Mouse (Mus musculus) forebrain, embryonic 14.5 days (tissue): ENCODE data around the gene Zpr1. TPM values are rescaled to one million over a fixed set of nuclear protein-coding genes. Genes with fewer than 3 reads are reported as not detected.

Experiments used
- ATAC-seq: fragments of 200-750 bp; cut with Nextera tagmentation; 2 replicates; pipeline ENCODE4 v1.8.0; 2017; ENCODE audit warnings: mild to moderate bottlenecking, moderate library complexity
- DNase-seq: peaks from one replicate; pipeline ENCODE4 v3.0.0-alpha.2; 2015; ENCODE audit warnings: low spot score
- H3K27ac ChIP-seq: fragments of 300-500 bp; sonication (generic); 2 replicates; pipeline ENCODE4 v1.5.1; 2014; ENCODE audit warnings: low read depth, mild to moderate bottlenecking, control low read depth, low read length, moderate library complexity
- H3K27me3 ChIP-seq: fragments of 300-500 bp; sonication (generic); replicated peaks from 2 replicates; pipeline ENCODE4 v1.6.1; 2014; ENCODE audit warnings: low read length, control low read depth, mixed read lengths; ENCODE audit not compliant: control insufficient read depth, insufficient read depth
- H3K36me3 ChIP-seq: fragments of 300-500 bp; sonication (generic); 2 replicates; pipeline ENCODE4 v1.6.1; 2014; ENCODE audit warnings: low read length, control low read depth; ENCODE audit not compliant: control insufficient read depth, insufficient read depth
- H3K4me1 ChIP-seq: fragments of 300-500 bp; sonication (generic); 2 replicates; pipeline ENCODE4 v1.6.1; 2014; ENCODE audit warnings: antibody characterized with exemption, low read length, control low read depth; ENCODE audit not compliant: control insufficient read depth, insufficient read depth
- H3K4me2 ChIP-seq: fragments of 300-500 bp; sonication (generic); 2 replicates; pipeline ENCODE4 v1.6.1; 2014; ENCODE audit warnings: mild to moderate bottlenecking, control low read depth, low read length
- H3K4me3 ChIP-seq: fragments of 300-500 bp; sonication (generic); 2 replicates; pipeline ENCODE4 v1.5.1; 2014; ENCODE audit warnings: low read depth, low read length, control low read depth
- H3K9ac ChIP-seq: fragments of 300-500 bp; sonication (generic); 2 replicates; pipeline ENCODE4 v1.6.1; 2014; ENCODE audit warnings: mild to moderate bottlenecking, low read length, control low read depth, moderate library complexity
- H3K9me3 ChIP-seq: fragments of 300-500 bp; sonication (generic); replicated peaks from 2 replicates; pipeline ENCODE4 v1.6.1; 2016; ENCODE audit warnings: low read length, control low read depth, mixed read lengths; ENCODE audit not compliant: control insufficient read depth
- WGBS: fragments of 180-500 bp; shearing (Covaris S2); extraction: QIAGEN DNeasy Blood & Tissue Kit; methylation state at CpG from one replicate; pipeline ENCODE4 v1.1.7; 2014; 5-methylcytosine and 5-hydroxymethylcytosine counted together
- polyA plus RNA-seq: library from polyadenylated mRNA; unstranded; fragments of >200 nt; fragmentation: Nextera tagmentation; extraction: Ambion mirVana; gene quantifications from 2 replicates; pipeline ENCODE4 v1.2.1, GENCODE M21; 2014

Gene Zpr1
- polyA plus RNA-seq, result 68.8 and 70.1 TPM in 2 replicates

DNA sequence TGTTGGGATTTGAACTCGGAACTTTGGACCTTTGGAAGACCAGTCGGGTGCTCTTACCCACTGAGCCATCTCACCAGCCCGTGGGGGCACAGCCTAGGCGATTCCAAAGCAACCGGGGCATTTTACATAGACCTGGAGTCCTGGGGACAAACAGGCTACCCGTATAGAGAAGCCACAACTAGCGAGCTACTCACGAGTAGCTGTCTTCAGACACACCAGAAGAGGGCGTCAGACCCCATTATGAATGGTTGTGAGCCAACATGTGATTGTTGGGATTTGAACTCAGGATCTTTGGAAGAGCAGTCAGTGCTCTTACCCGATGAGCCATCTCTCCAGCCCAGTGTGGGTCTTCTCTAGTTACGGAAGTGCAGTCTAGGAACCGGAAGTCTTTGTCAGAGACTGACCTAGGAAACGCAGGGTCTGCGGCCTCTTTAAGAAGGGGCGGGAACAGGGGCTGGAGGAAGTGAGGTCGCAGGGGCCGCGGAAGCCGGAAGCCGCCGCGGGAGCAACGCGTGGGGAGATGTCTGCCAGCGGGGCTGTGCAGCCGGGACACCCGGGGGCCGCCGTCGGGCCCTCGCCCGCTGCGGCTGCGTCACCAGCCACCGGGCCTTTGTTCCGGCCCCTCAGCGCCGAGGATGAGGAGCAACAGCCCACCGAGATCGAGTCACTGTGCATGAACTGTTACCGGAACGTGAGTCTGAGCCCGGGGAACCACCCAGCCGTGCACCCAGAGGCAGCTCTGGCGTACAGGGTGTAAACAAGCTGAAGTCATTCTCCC, at the start of gene Zpr1:
TSS of gene Zpr1 (plus strand) at position 388 of the 778 bp plus-strand sequence.
- Histone ChIP-seq H3K27ac (peak within 1 kb of the TSS; percentile 58), H3K36me3 (peaks cover 37% of the 10 kb centered on the region), H3K4me3 (peak within 1 kb of the TSS; percentile 86), H3K4me1 (peaks cover 6% of the 10 kb centered on the region; the same call in 1 of the 2 replicates), H3K27me3 (peaks cover 5% of the 10 kb centered on the region; the same call in 1 of the 2 replicates), H3K9me3 (no peaks in the 10 kb centered on the region), H3K4me2 (peak within 1 kb of the TSS; percentile 92), H3K9ac (peak within 1 kb of the TSS; percentile 70)
- ATAC-seq, result peak; percentile 95
- WGBS, result 5% methylated on average over 43 of the region's 45 CpGs
- DNase-seq, result peak; percentile 95

DNA sequence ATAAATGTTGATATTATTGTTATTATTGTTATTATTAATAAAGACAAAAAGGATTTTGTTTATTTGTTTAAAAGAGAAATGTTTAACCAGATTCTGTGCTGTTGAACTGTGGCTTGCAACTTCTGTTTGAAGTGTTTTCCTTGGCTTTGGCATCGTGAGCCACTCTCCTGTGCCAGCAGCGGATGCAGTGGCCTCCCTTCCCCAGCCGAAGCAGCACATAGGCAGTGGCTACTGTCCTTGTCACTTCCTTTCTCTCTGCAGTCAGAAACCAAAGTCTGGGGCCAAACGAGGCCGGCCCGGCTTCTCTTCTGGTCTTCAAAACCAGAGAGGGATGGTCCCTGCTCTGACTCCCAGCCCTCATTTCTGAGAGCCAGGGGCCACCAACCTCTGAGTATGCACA, 49.8 kb upstream of the Zpr1 start:
- Histone ChIP-seq H3K4me3 (no peak overlapping the region), H3K9ac (no peak overlapping the region), H3K9me3 (no peaks in the 10 kb centered on the region), H3K27ac (no peak overlapping the region), H3K4me2 (no peak overlapping the region), H3K4me1 (no peaks in the 10 kb centered on the region), H3K36me3 (peaks cover 26% of the 10 kb centered on the region), H3K27me3 (no peaks in the 10 kb centered on the region)
- DNase-seq (no peak), ATAC-seq (no peak)
- 80% methylated on average over 6 of the region's 6 CpGs for WGBS

DNA sequence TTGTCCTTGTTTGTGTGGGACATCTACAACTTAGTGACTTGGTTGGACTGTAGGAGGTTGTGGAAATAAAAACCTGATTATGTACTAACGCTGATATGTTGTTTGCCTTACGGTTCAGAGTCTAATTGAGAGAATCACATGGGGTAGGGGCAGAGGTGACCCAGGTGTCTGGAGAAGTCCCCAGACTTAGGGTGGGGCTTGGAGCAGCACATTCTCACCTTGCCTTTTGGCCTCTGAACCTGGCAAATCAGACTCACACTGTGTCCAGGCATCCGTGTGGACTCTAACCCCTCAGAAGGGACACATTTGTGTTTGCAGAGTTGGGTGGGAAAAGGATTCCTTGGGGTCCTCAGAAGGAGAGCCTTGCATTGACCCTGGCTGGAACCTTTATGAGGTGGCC, 48.8 kb upstream of the Zpr1 start:
- H3K36me3 ChIP-seq, result peaks cover 26% of the 10 kb centered on the region
- DNase-seq (no peak), ATAC-seq (no peak)
- H3K27ac ChIP-seq, result no peak overlapping the region
- no peak overlapping the region for H3K9ac ChIP-seq
- no peaks in the 10 kb centered on the region for H3K27me3 ChIP-seq
- no peaks in the 10 kb centered on the region for H3K9me3 ChIP-seq
- H3K4me3 ChIP-seq, result no peak overlapping the region
- WGBS, result 87% methylated on average over 3 of the region's 3 CpGs
- H3K4me2 ChIP-seq, result no peak overlapping the region
- H3K4me1 ChIP-seq, result no peaks in the 10 kb centered on the region

DNA sequence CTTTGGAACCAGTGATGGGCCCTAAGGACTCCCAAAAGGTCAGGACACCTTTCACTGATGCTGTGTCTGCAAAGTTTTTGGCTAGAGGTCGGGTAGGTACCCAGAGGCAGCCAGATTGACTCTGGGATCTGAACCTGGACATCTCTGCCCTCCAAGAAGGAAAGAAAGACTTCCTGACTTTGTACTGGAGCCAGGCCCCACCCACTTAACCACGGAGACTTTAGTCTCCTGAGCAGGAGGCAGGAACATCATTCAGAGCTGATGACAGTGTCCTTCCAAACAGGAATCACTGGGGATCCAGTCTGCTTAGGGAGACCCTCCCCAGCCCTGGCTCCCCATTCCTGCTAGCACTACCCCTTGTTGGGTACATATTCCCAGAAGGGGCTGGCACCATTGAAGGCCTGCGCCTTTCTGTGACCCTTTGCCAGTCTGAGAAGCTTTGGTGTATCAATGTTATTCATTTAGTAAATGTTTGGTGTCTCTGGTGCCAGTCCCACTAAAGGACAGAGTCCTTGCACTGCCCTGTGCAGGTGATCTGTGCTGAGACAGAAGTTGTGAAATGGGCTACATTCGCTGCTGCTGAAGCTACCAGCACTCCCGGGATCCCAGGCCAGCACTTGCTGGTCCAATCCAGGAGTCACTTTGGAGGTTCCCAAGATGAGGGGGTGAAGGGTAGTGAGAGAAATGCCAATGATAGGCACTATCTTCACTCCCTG, 47.8 kb upstream of the Zpr1 start:
- H3K27me3 ChIP-seq, result no peaks in the 10 kb centered on the region
- H3K27ac ChIP-seq, result no peak overlapping the region
- peaks cover 24% of the 10 kb centered on the region for H3K36me3 ChIP-seq
- ATAC-seq (no peak), DNase-seq (no peak)
- 68% methylated on average over 5 of the region's 5 CpGs for WGBS
- H3K4me3 ChIP-seq, result no peak overlapping the region
- H3K4me1 ChIP-seq, result peaks cover 5% of the 10 kb centered on the region; the same call in 1 of the 2 replicates
- H3K9ac ChIP-seq, result no peak overlapping the region
- H3K9me3 ChIP-seq, result no peaks in the 10 kb centered on the region
- H3K4me2 ChIP-seq, result no peak overlapping the region

DNA sequence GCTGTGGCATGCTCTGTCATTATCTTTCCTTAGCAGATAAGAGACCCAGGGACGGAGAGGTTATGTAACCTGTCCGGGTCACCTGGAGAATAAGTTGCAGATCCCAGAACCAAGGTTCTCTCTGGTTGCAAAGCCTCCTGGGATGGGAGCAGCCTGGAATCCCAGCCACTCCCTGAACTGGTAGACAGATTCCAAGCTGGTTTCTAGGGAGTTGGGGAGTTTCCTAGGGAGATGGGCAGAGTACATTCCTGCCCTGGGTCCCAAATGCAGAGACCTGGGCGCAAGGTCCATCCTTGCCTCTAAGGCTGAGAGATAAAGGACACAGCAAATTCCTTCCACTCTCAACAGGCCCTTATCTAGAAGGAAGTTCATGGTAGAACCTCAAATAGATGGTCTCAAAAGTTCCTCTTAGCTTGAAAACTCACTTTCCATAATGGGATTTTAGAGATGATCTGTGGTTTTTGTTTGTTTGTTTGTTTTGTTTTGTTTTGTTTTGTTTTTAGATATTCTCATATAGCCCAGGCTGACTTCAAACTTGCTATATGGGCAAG, 45.7 kb upstream of the Zpr1 start:
- Histone ChIP-seq H3K9ac (no peak overlapping the region), H3K4me3 (no peak overlapping the region), H3K36me3 (peaks cover 9% of the 10 kb centered on the region; the same call in 1 of the 2 replicates), H3K4me1 (peaks cover 10% of the 10 kb centered on the region; the same call in 1 of the 2 replicates), H3K9me3 (no peaks in the 10 kb centered on the region), H3K27ac (no peak overlapping the region), H3K27me3 (no peaks in the 10 kb centered on the region), H3K4me2 (no peak overlapping the region)
- DNase-seq (no peak), ATAC-seq (no peak)
- WGBS, result 91% methylated on average over 3 of the region's 3 CpGs

DNA sequence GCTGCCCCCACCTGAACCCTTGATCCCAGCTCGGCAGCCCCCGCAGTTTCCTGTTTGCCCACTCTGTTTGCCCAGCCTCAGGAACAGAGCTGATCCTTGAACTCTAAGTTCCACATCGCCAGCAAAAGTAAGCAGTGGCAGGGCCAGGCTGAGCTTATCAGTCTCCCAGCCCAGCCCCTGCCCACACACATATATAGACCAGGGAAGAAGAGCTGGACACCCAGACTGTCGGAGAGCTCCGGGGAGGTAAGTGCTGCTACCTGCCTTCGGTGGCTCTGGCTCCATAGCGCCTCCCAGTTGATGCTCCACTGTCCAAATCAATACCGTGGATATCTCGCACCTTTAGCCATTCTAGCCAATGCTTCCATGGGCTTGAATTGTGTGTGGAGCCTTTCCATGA, 44.4 kb upstream of the Zpr1 start, which contains the start of gene Apoa1:
TSS of gene Apoa1 (plus strand) at position 90 of the 400 bp plus-strand sequence.
- H3K36me3 ChIP-seq, result 0 out of 2 replicates have a peak, but pooled peaks cover 2% of the 10 kb centered on the region
- WGBS, result 72% methylated on average over 9 of the region's 9 CpGs

DNA sequence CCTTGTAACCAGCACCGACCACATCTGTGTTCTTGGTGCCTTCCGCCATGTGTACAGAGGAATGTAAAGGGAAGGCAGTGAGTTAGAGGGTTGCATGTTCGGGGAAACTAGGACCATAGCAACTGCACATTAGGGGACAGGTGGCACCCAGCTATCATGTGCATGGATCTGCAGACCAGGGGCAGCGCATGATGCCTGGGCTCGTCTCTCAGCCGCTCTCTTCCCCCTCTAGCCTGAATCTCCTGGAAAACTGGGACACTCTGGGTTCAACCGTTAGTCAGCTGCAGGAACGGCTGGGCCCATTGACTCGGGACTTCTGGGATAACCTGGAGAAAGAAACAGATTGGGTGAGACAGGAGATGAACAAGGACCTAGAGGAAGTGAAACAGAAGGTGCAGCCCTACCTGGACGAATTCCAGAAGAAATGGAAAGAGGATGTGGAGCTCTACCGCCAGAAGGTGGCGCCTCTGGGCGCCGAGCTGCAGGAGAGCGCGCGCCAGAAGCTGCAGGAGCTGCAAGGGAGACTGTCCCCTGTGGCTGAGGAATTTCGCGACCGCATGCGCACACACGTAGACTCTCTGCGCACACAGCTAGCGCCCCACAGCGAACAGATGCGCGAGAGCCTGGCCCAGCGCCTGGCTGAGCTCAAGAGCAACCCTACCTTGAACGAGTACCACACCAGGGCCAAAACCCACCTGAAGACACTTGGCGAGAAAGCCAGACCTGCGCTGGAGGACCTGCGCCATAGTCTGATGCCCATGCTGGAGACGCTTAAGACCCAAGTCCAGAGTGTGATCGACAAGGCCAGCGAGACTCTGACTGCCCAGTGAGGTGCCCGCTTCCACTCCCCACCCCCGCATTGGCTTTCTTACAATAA, 43.1 kb upstream of the Zpr1 start:
- WGBS, result 14% methylated on average over 37 of the region's 37 CpGs
- H3K27me3 ChIP-seq, result no peaks in the 10 kb centered on the region
- H3K4me3 ChIP-seq, result peak overlapping the region; percentile 39
- H3K36me3 ChIP-seq, result no peaks in the 10 kb centered on the region
- DNase-seq, result peak; percentile 95
- H3K9ac ChIP-seq, result peak overlapping the region; percentile 66
- peaks cover 10% of the 10 kb centered on the region; the same call in 1 of the 2 replicates for H3K4me1 ChIP-seq
- H3K27ac ChIP-seq, result no peak overlapping the region
- H3K4me2 ChIP-seq, result peak overlapping the region; percentile 77
- peak; percentile 98 for ATAC-seq
- H3K9me3 ChIP-seq, result no peaks in the 10 kb centered on the region

More for the DNA sequence above, 44.4 kb upstream of the Zpr1 start, which contains the start of gene Apoa1:
- Histone ChIP-seq H3K27me3 (no peaks in the 10 kb centered on the region), H3K4me3 (no peak within 1 kb of the TSS), H3K4me1 (peaks cover 10% of the 10 kb centered on the region; the same call in 1 of the 2 replicates), H3K27ac (no peak within 1 kb of the TSS), H3K9me3 (no peaks in the 10 kb centered on the region), H3K9ac (no peak within 1 kb of the TSS), H3K4me2 (no peak within 1 kb of the TSS)
- ATAC-seq (no peak), DNase-seq (no peak)

DNA sequence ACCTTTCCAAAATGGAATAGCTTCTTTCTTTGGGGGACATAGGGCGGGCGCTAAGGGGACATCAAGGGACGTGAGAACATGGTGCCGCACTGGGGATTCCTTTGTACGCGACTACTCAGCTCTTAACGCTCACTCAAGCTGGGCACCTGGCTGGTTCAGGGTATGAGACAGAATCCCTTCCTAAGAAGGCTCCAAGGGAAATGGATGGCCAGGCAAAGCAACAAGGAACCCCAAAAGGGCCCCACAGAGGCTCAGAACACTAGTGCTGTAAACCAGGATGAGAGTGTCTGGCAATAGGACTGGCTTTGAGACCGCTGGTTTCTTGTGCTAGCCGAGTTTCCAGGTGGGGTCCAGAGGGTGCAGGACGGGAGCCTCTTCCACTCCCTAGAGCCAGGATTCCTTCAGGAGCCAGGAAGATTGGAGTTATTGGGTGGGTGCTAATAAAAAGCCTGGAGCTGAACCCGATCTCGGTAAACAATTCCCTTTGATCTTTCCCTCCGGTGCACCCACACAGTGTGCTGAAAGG, 42.4 kb upstream of the Zpr1 start:
- Histone ChIP-seq H3K9me3 (no peaks in the 10 kb centered on the region), H3K4me2 (peak overlapping the region; percentile 77), H3K36me3 (no peaks in the 10 kb centered on the region), H3K4me3 (peak overlapping the region; percentile 39), H3K9ac (peak overlapping the region; percentile 66), H3K4me1 (peaks cover 10% of the 10 kb centered on the region; the same call in 1 of the 2 replicates), H3K27me3 (no peaks in the 10 kb centered on the region), H3K27ac (no peak overlapping the region)
- WGBS, result 12% methylated on average over 13 of the region's 13 CpGs
- 0 out of 2 replicates have a peak, but pooled peaks have one; percentile 21 for ATAC-seq
- DNase-seq, result peak; percentile 33
